23 mouse cellular contexts compared by ENCODE assay signal in genomic region chr11:104118356-104118755, GRCm38 (mm10). TPM values are rescaled to one million over a fixed set of nuclear protein-coding genes. Genes with fewer than 3 reads are reported as not detected.
"Had no signal": no experiment of that assay in that cellular context is flagged by ENCODE, and none has a peak within 500 bp of the region (broad histone marks: within the 10 kb centered on the region; RNA-seq: fewer than 3 reads in every experiment).

No protein-coding gene starts in this region.

- H3K27me3 ChIP-seq: limb, embryonic 12.5 days; limb, embryonic 15.5 days; midbrain, embryonic 15.5 days; neural tube, embryonic 13.5 days; stomach, embryonic 15.5 days had no signal

- DNase-seq: kidney, postnatal 25 days; layer of hippocampus, adult 9-11 months; liver, postnatal 0 days; lung, embryonic 14.5 days; retina, postnatal 1 day; right cerebral cortex, postnatal 25 days; spleen, adult 18-20 months; thymus, postnatal 25 days had no signal

- H3K4me3 ChIP-seq: layer of hippocampus, adult 2 months; limb, embryonic 12.5 days; limb, embryonic 15.5 days; midbrain, embryonic 12.5 days; midbrain, embryonic 15.5 days; neural tube, embryonic 13.5 days; stomach, embryonic 15.5 days had no signal

- H3K27ac ChIP-seq: kidney, postnatal 0 days; layer of hippocampus, adult 2 months; limb, embryonic 12.5 days; limb, embryonic 15.5 days; liver, embryonic 14.5 days; macrophage; midbrain, embryonic 12.5 days; midbrain, embryonic 15.5 days; neural tube, embryonic 13.5 days; stomach, embryonic 15.5 days had no signal

- H3K4me1 ChIP-seq: midbrain, embryonic 15.5 days; neural tube, embryonic 13.5 days; stomach, embryonic 15.5 days had no signal

RNA-seq across cellular contexts. Expression of gene Crhr1, which starts 14.3 kb away (rescaled TPM):
- total RNA-seq: megakaryocyte, adult 5-6 weeks; neutrophil, adult 5-6 weeks had no signal
- polyA plus RNA-seq: large intestine, adult 2 months; limb, embryonic 15.5 days; liver, embryonic 11.5 days; liver, embryonic 14.5 days; liver, postnatal 0 days; lung, embryonic 14.5 days; lung, postnatal 0 days; macrophage had no signal
